19 mouse cellular contexts compared by ENCODE assay signal in the genomic region with DNA sequence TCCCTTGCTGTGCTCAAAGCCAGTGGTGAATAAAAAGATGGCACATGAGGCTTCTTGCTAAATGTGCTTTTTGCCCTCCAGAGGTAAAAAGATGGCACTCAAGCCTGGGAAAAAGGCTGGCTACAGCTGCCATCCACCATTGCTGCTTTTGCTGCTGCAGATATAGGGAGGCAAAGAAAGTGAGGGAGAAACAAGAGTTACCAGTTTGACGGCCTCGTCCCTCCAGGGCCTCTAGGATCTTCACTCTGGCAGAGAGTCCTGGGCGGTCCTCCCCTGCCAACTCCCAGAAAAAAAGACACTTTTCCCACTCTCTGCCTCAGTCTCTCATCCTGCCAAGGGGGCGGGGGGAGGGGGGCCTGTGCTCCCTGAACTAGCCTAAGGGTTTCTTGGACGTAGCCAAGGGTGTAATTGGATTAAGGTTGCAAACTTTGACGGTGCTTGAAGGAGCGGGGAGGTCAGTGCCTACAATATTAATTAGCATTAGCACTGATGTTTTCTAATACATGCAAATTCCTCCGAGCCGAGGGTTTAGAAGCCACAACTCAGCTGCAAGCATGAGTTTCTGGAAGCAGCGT.
A peak's percentile ranks its signal among the peaks of the same experiment; 100 is the strongest.
DNase-seq lines count a peak whose midpoint lies in the region; ATAC-seq and TF ChIP-seq lines count a peak whose summit lies in the region.
"Had no signal": no experiment of that assay in that cellular context is flagged by ENCODE, and none has a peak within 500 bp of the region (broad histone marks: within the 10 kb centered on the region; RNA-seq: fewer than 3 reads in every experiment).

No protein-coding gene starts in this region.

- H3K27me3 ChIP-seq in midbrain, embryonic 12.5 days = peaks cover 48% of the 10 kb centered on the region

- no peak for TF ChIP-seq CTCF in layer of hippocampus, adult 2 months (conservative IDR thresholded peaks at IDR 0.05)

- WGBS in midbrain, embryonic 12.5 days = 5% methylated on average over 10 of the region's 10 CpGs

- peak; percentile 22 for DNase-seq in embryo, embryonic 10 days (ENCODE audit: low spot score)
- no peak for DNase-seq in embryo, embryonic 11 days
- peak; percentile 28 for DNase-seq in urinary bladder, postnatal 14 days (ENCODE audit: low spot score)
- DNase-seq in urinary bladder, adult 2 months (ENCODE audit: low spot score) = no peak
- DNase-seq in layer of hippocampus, adult 2 months (ENCODE audit: low spot score in 2 of 2) = no peak
- DNase-seq in kidney, adult 18-20 months = no peak
- DNase-seq in layer of hippocampus, adult 9-11 months = no peak
- DNase-seq: adrenal gland, adult 8-10 months; cerebellum, adult 11-12 months; cerebellum, postnatal 36 days; gastrocnemius, postnatal 10 days; kidney, adult 9 months; kidney, postnatal 4 days; layer of hippocampus, postnatal 36 days; liver, embryonic 13.5 days; right cerebral cortex, postnatal 14 days had no signal

- H3K36me3 ChIP-seq in midbrain, embryonic 12.5 days = no peaks in the 10 kb centered on the region
- H3K36me3 ChIP-seq: embryonic facial prominence, embryonic 12.5 days; liver, embryonic 13.5 days had no signal

- no peak overlapping the region for H3K9ac ChIP-seq in midbrain, embryonic 12.5 days (replicated peaks)
- H3K9ac ChIP-seq: embryonic facial prominence, embryonic 12.5 days; liver, embryonic 13.5 days had no signal

- peaks cover 44% of the 10 kb centered on the region for H3K4me1 ChIP-seq in midbrain, embryonic 12.5 days

- H3K4me2 ChIP-seq in midbrain, embryonic 12.5 days (replicated peaks) = no peak overlapping the region
- H3K4me2 ChIP-seq: embryonic facial prominence, embryonic 12.5 days; liver, embryonic 13.5 days had no signal

- H3K27ac ChIP-seq in midbrain, embryonic 12.5 days (replicated peaks) = no peak overlapping the region
- no peak overlapping the region for H3K27ac ChIP-seq in layer of hippocampus, adult 2 months
- H3K27ac ChIP-seq: embryonic facial prominence, embryonic 12.5 days; liver, embryonic 13.5 days had no signal

- peak; percentile 66 for ATAC-seq in midbrain, embryonic 12.5 days (ENCODE audit: low FRiP score, low read depth)
- ATAC-seq: lung, postnatal 0 days had no signal

- H3K4me3 ChIP-seq in midbrain, embryonic 12.5 days = no peak overlapping the region
- no peak overlapping the region for H3K4me3 ChIP-seq in layer of hippocampus, adult 2 months
- H3K4me3 ChIP-seq: embryonic facial prominence, embryonic 12.5 days; liver, embryonic 13.5 days had no signal

- no peaks in the 10 kb centered on the region for H3K9me3 ChIP-seq in midbrain, embryonic 12.5 days
- H3K9me3 ChIP-seq: embryonic facial prominence, embryonic 12.5 days; liver, embryonic 13.5 days had no signal

Comparison
In these comparisons a context has a peak if more than half of its experiments do, and no peak if none do; other contexts are left out.
1. DNase-seq: peak in embryo, embryonic 10 days (single experiment) and urinary bladder, postnatal 14 days (single experiment); none in embryo, embryonic 11 days (single experiment), urinary bladder, adult 2 months (single experiment), layer of hippocampus, adult 2 months (0 of 2), kidney, adult 18-20 months (single experiment) and layer of hippocampus, adult 9-11 months (single experiment).